Mouse (Mus musculus) frontal cortex, postnatal 25 days (tissue): Measurements from ENCODE around the gene Pla2g3.

Source experiments
- DNase-seq, 2 experiments: peaks; one replicate each; pipeline ENCODE4 v3.0.0; 2022; ENCODE audit warnings: low spot score in 2 of 2

The Pla2g3 gene

GRCm38 (mm10) chr11:3487952-3488570, at the start of gene Pla2g3:
Gene Pla2g3 (plus strand): TSS chr11:3488284.
- DNase-seq, result no peak

GRCm38 (mm10) chr11:3441696-3442443, 46.2 kb upstream of the Pla2g3 start:
- DNase-seq, result no peak

GRCm38 (mm10) chr11:3442677-3443076, 45.4 kb upstream of the Pla2g3 start:
- no peak for DNase-seq

- no peak for DNase-seq
Measured at GRCm38 (mm10) chr11:3443091-3443490, 45.0 kb upstream of the Pla2g3 start.

GRCm38 (mm10) chr11:3444875-3445274, 43.2 kb upstream of the Pla2g3 start:
- DNase-seq, result no peak

- DNase-seq, result no peak
Measured at GRCm38 (mm10) chr11:3451701-3452163, 36.4 kb upstream of the Pla2g3 start.

GRCm38 (mm10) chr11:3452167-3452639, 35.9 kb upstream of the Pla2g3 start, which contains the start of gene Rnf185:
Gene Rnf185 (minus strand): TSS chr11:3452363.
- peak; percentile 75 to 86 for DNase-seq

GRCm38 (mm10) chr11:3452769-3453168, 35.3 kb upstream of the Pla2g3 start:
- DNase-seq, result no peak

- no peak for DNase-seq
Measured at GRCm38 (mm10) chr11:3453467-3453866, 34.6 kb upstream of the Pla2g3 start.

GRCm38 (mm10) chr11:3454506-3454905, 33.6 kb upstream of the Pla2g3 start:
- DNase-seq, result no peak

- peak; percentile 61 to 66 for DNase-seq
Measured at GRCm38 (mm10) chr11:3456354-3456753, 31.7 kb upstream of the Pla2g3 start.

GRCm38 (mm10) chr11:3458428-3459104, 29.5 kb upstream of the Pla2g3 start:
- DNase-seq, result no peak

GRCm38 (mm10) chr11:3459105-3459468, 29.0 kb upstream of the Pla2g3 start:
- no peak for DNase-seq

GRCm38 (mm10) chr11:3462846-3463245, 25.2 kb upstream of the Pla2g3 start:
- no peak for DNase-seq

GRCm38 (mm10) chr11:3471448-3471850, 16.6 kb upstream of the Pla2g3 start:
- DNase-seq, result no peak

GRCm38 (mm10) chr11:3472484-3472883, 15.6 kb upstream of the Pla2g3 start:
- DNase-seq, result peak; percentile 62 to 82

GRCm38 (mm10) chr11:3474480-3475115, 13.5 kb upstream of the Pla2g3 start:
- no peak for DNase-seq

- no peak for DNase-seq
Measured at GRCm38 (mm10) chr11:3475489-3475888, 12.6 kb upstream of the Pla2g3 start.

- DNase-seq, result no peak
Measured at GRCm38 (mm10) chr11:3483980-3484642, 4.0 kb upstream of the Pla2g3 start.

- no peak for DNase-seq
Measured at GRCm38 (mm10) chr11:3486349-3486748, 1.7 kb upstream of the Pla2g3 start.

GRCm38 (mm10) chr11:3489036-3489435, 952 bp downstream of the Pla2g3 start:
- DNase-seq, result no peak
